Mouse (Mus musculus) MEL (cell line): ENCODE measurements at regions not wholly inside any gene's neighbourhood (a gene's known extent, or its start where the extent isn't known, plus 50 kb on each side); places are given as distances from the start of the nearest gene placed in this dataset.

Experiments
- DNase-seq: peaks from one replicate; pipeline ENCODE4 v3.0.0; 2011; ENCODE audit warnings: low read depth, low spot score
- H3K27ac ChIP-seq: 2 replicates; pipeline ENCODE4 v1.5.1; 2012; ENCODE audit warnings: low read depth, mild to moderate bottlenecking, control low read depth, low read length, moderate library complexity; ENCODE audit not compliant: control insufficient read depth
- H3K27me3 ChIP-seq, 2 experiments: fragments of 150-350 bp in 1 of 2; sonication (generic) in 1 of 2; 2 replicates each; pipeline ENCODE4 v1.6.1; 2012; ENCODE audit warnings: low read length in 2 of 2, mild to moderate bottlenecking in 2 of 2, improper control_type of control experiment in 1 of 2, moderate library complexity in 1 of 2; ENCODE audit not compliant: insufficient read depth in 2 of 2, control insufficient read depth in 1 of 2
- H3K36me3 ChIP-seq, 2 experiments: 2 replicates each; pipeline ENCODE4 v1.6.1; 2012 to 2014; ENCODE audit warnings: low read length in 2 of 2, improper control_type of control experiment in 1 of 2, inconsistent platforms in 1 of 2, mild to moderate bottlenecking in 1 of 2; ENCODE audit not compliant: insufficient read depth in 2 of 2, control insufficient read depth in 1 of 2
- H3K4me1 ChIP-seq, 2 experiments: fragments of 150-350 bp in 1 of 2; sonication (generic) in 1 of 2; 2 replicates each; pipeline ENCODE4 v1.6.1; 2012; ENCODE audit warnings: low read length in 2 of 2, improper control_type of control experiment in 1 of 2, mild to moderate bottlenecking in 1 of 2; ENCODE audit not compliant: insufficient read depth in 2 of 2, control insufficient read depth in 1 of 2
- H3K4me3 ChIP-seq, 2 experiments: fragments of 150-350 bp in 1 of 2; sonication (generic) in 1 of 2; 2 replicates each; pipeline ENCODE4 v1.5.1; 2012; ENCODE audit warnings: low read depth in 2 of 2, low read length in 2 of 2, mild to moderate bottlenecking in 2 of 2, moderate library complexity in 2 of 2, control low read depth in 1 of 2, improper control_type of control experiment in 1 of 2; ENCODE audit not compliant: control insufficient read depth in 1 of 2, insufficient read depth in 1 of 2
- H3K79me2 ChIP-seq: 2 replicates; pipeline ENCODE4 v1.6.1; 2012; ENCODE audit warnings: mild to moderate bottlenecking, low read length, moderate library complexity; ENCODE audit not compliant: control insufficient read depth, poor library complexity, insufficient read depth
- H3K9ac ChIP-seq: 2 replicates; pipeline ENCODE4 v1.6.1; 2012; ENCODE audit warnings: low read depth, mild to moderate bottlenecking, control low read depth, low read length, moderate library complexity; ENCODE audit not compliant: control insufficient read depth, poor library complexity, severe bottlenecking
- H3K9me3 ChIP-seq: fragments of 150-350 bp; sonication (generic); replicated peaks from 2 replicates; pipeline ENCODE4 v1.6.1; 2012; ENCODE audit warnings: mild to moderate bottlenecking, low read length, improper control_type of control experiment, moderate library complexity; ENCODE audit not compliant: insufficient read depth
- BHLHE40 ChIP-seq: IDR thresholded peaks from 2 replicates; pipeline ENCODE4 v1.6.1; 2012; ENCODE audit warnings: low read depth, mild to moderate bottlenecking, inconsistent platforms, low read length, improper control_type of control experiment, borderline replicate concordance
- CHD1 ChIP-seq: IDR thresholded peaks from 2 replicates; pipeline ENCODE4 v1.6.1; 2012; ENCODE audit warnings: low read depth, mild to moderate bottlenecking, inconsistent platforms, low read length, improper control_type of control experiment
- CHD2 ChIP-seq: IDR thresholded peaks from 2 replicates; pipeline ENCODE4 v1.6.1; 2011; ENCODE audit warnings: low read length, improper control_type of control experiment
- CTCF ChIP-seq, 3 experiments: IDR thresholded peaks in 2 of 3; conservative IDR thresholded peaks in 1 of 3; 2 replicates each; pipeline ENCODE4 v1.5.1; 2011 to 2012; ENCODE audit warnings: low read length in 3 of 3, low read depth in 2 of 3, mild to moderate bottlenecking in 2 of 3, improper control_type of control experiment in 1 of 3, inconsistent platforms in 1 of 3, mixed read lengths in 1 of 3, moderate library complexity in 1 of 3; ENCODE audit not compliant: control insufficient read depth in 1 of 3, insufficient read depth in 1 of 3, poor library complexity in 1 of 3, severe bottlenecking in 1 of 3
- E2F4 ChIP-seq: IDR thresholded peaks from 2 replicates; pipeline ENCODE4 v1.6.1; 2011; ENCODE audit warnings: low read depth, low read length, improper control_type of control experiment, borderline replicate concordance
- EP300 ChIP-seq, 2 experiments: IDR thresholded peaks; 2 replicates each; pipeline ENCODE4 v1.6.1; 2011; ENCODE audit warnings: improper control_type of control experiment in 2 of 2, low read length in 2 of 2, low read depth in 1 of 2, mild to moderate bottlenecking in 1 of 2
- GATA1 ChIP-seq: IDR thresholded peaks from 2 replicates; pipeline ENCODE4 v1.6.1; 2011; ENCODE audit warnings: low read depth, low read length, improper control_type of control experiment
- JUND ChIP-seq: IDR thresholded peaks from 2 replicates; pipeline ENCODE4 v1.6.1; 2011; ENCODE audit warnings: low read depth, mild to moderate bottlenecking, improper control_type of control experiment, low read length
- KAT2A ChIP-seq: conservative IDR thresholded peaks from 2 replicates; pipeline ENCODE4 v1.6.1; 2012; ENCODE audit warnings: low read depth, low read length, improper control_type of control experiment, inconsistent platforms
- MEF2A ChIP-seq: IDR thresholded peaks from 2 replicates; pipeline ENCODE4 v1.6.1; 2014; ENCODE audit warnings: low read depth, mild to moderate bottlenecking, inconsistent platforms, low read length, improper control_type of control experiment; ENCODE audit not compliant: poor library complexity, insufficient replicate concordance, severe bottlenecking; ENCODE audit errors: extremely low read depth
- MXI1 ChIP-seq: IDR thresholded peaks from 2 replicates; pipeline ENCODE4 v1.6.1; 2011; ENCODE audit warnings: mild to moderate bottlenecking, low read depth, low read length, improper control_type of control experiment
- MYB ChIP-seq: IDR thresholded peaks from 2 replicates; pipeline ENCODE4 v1.6.1; 2011; ENCODE audit warnings: mild to moderate bottlenecking, low read depth, low read length, improper control_type of control experiment
- MYC ChIP-seq: IDR thresholded peaks from 2 replicates; pipeline ENCODE4 v1.6.1; 2011; ENCODE audit warnings: low read depth, mild to moderate bottlenecking, low read length, improper control_type of control experiment, moderate library complexity
- POLR2A ChIP-seq, 2 experiments: IDR thresholded peaks; 2 replicates each; pipeline ENCODE4 v1.6.1; 2011 to 2012; ENCODE audit warnings: low read length in 2 of 2, mild to moderate bottlenecking in 2 of 2, control low read depth in 1 of 2, improper control_type of control experiment in 1 of 2, low read depth in 1 of 2, moderate library complexity in 1 of 2; ENCODE audit not compliant: control insufficient read depth in 1 of 2, insufficient read depth in 1 of 2, poor library complexity in 1 of 2
- POLR2AphosphoS5 ChIP-seq: IDR thresholded peaks from 2 replicates; pipeline ENCODE4 v1.6.1; 2012; ENCODE audit warnings: low read depth, borderline replicate concordance, mild to moderate bottlenecking, inconsistent platforms, low read length, moderate library complexity, mixed read lengths
- RCOR1 ChIP-seq: IDR thresholded peaks from 2 replicates; pipeline ENCODE4 v1.6.1; 2012; ENCODE audit warnings: low read depth, mild to moderate bottlenecking, inconsistent platforms, low read length, improper control_type of control experiment
- SMC3 ChIP-seq: IDR thresholded peaks from 2 replicates; pipeline ENCODE4 v1.6.1; 2011; ENCODE audit warnings: low read depth, low read length, improper control_type of control experiment
- TCF12 ChIP-seq: IDR thresholded peaks from 2 replicates; pipeline ENCODE4 v1.6.1; 2014; ENCODE audit warnings: low read depth, mild to moderate bottlenecking, inconsistent platforms, low read length, improper control_type of control experiment, moderate library complexity
- UBTF ChIP-seq: IDR thresholded peaks from 2 replicates; pipeline ENCODE4 v1.6.1; 2012; ENCODE audit warnings: low read depth, mild to moderate bottlenecking, inconsistent platforms, low read length, improper control_type of control experiment, moderate library complexity, borderline replicate concordance; ENCODE audit not compliant: insufficient read depth
- USF1 ChIP-seq: IDR thresholded peaks from 2 replicates; pipeline ENCODE4 v1.6.1; 2014; ENCODE audit warnings: low read depth, mild to moderate bottlenecking, inconsistent platforms, low read length, improper control_type of control experiment, moderate library complexity
- USF2 ChIP-seq, 2 experiments: IDR thresholded peaks; 2 replicates each; pipeline ENCODE4 v1.6.1; 2011 to 2012; ENCODE audit warnings: improper control_type of control experiment in 2 of 2, low read length in 2 of 2, borderline replicate concordance in 1 of 2, inconsistent platforms in 1 of 2, low read depth in 1 of 2, mild to moderate bottlenecking in 1 of 2; ENCODE audit not compliant: insufficient read depth in 1 of 2
- ZNF384 ChIP-seq: IDR thresholded peaks from 2 replicates; pipeline ENCODE4 v1.6.1; 2012; ENCODE audit warnings: low read depth, mild to moderate bottlenecking, inconsistent platforms, low read length, improper control_type of control experiment

- Histone ChIP-seq H3K4me3 (no peak overlapping the region), H3K79me2 (no peaks in the 10 kb centered on the region), H3K27me3 (no peaks in the 10 kb centered on the region), H3K36me3 (no peaks in the 10 kb centered on the region), H3K9me3 (no peaks in the 10 kb centered on the region), H3K9ac (no peak overlapping the region), H3K27ac (no peak overlapping the region), H3K4me1 (no peaks in the 10 kb centered on the region)
- TF ChIP-seq SMC3 (no peak), CTCF (IDR thresholded peaks at IDR 0.05 in 2 of 3, conservative IDR thresholded peaks at IDR 0.05 in 1 of 3; ENCODE audit: control insufficient read depth in 1 of 3, insufficient read depth in 1 of 3, low read depth in 2 of 3, low read length in 3 of 3, poor library complexity in 1 of 3, severe bottlenecking in 1 of 3) (no peak), JUND (no peak), POLR2AphosphoS5 (no peak), CHD2 (no peak), EP300 (IDR thresholded peaks at IDR 0.05; ENCODE audit: low read depth in 1 of 2, low read length in 2 of 2) (no peak), USF1 (no peak), MYC (no peak), UBTF (no peak), TCF12 (no peak), ZNF384 (no peak), POLR2A (IDR thresholded peaks at IDR 0.05; ENCODE audit: control insufficient read depth in 1 of 2, insufficient read depth in 1 of 2, low read depth in 1 of 2, low read length in 2 of 2, poor library complexity in 1 of 2) (no peak), MEF2A (no peak), KAT2A (no peak), USF2 (IDR thresholded peaks at IDR 0.05; ENCODE audit: borderline replicate concordance in 1 of 2, insufficient read depth in 1 of 2, low read depth in 1 of 2, low read length in 2 of 2) (no peak), MYB (no peak)
- no peak for DNase-seq
Observed at GRCm38 (mm10) chr10:38340406-38341175, 481.0 kb downstream of the Rfpl4b start.

- TF ChIP-seq MXI1 (no peak), E2F4 (no peak), MYB (no peak), SMC3 (no peak), GATA1 (no peak), USF2 (IDR thresholded peaks at IDR 0.05; ENCODE audit: borderline replicate concordance in 1 of 2, insufficient read depth in 1 of 2, low read depth in 1 of 2, low read length in 2 of 2) (no peak), TCF12 (no peak), USF1 (no peak), BHLHE40 (no peak), CHD1 (no peak), ZNF384 (no peak), MEF2A (no peak), RCOR1 (no peak)
- TF ChIP-seq, all 39 proteins: peak for 0
- H3K4me1 ChIP-seq, result no peaks in the 10 kb centered on the region
- no peak overlapping the region for H3K27ac ChIP-seq
- no peak overlapping the region for H3K4me3 ChIP-seq
- H3K79me2 ChIP-seq, result no peaks in the 10 kb centered on the region
- no peaks in the 10 kb centered on the region for H3K27me3 ChIP-seq
- no peak for DNase-seq
- no peaks in the 10 kb centered on the region for H3K36me3 ChIP-seq
- no peak overlapping the region for H3K9ac ChIP-seq
- no peaks in the 10 kb centered on the region for H3K9me3 ChIP-seq
Observed at GRCm38 (mm10) chr10:38308716-38309392, 512.7 kb downstream of the Rfpl4b start.
